Mouse (Mus musculus): ENCODE results near the gene Ly6g5b.

- no peak for TF ChIP-seq POLR2A (IDR thresholded peaks at IDR 0.05; ENCODE audit: borderline replicate concordance, control insufficient read depth, low read depth, low read length)
- no peak for TF ChIP-seq CTCF (IDR thresholded peaks at IDR 0.05; ENCODE audit: control insufficient read depth, insufficient read depth, low read length)
Measured at GRCm38 (mm10) chr17:35083929-35084497, 31.2 kb downstream of the Ly6g5b start.
